Mouse (Mus musculus) embryonic facial prominence, embryonic 15.5 days (tissue): ENCODE measurements at regions not wholly inside any gene's neighbourhood (a gene's known extent, or its start where the extent isn't known, plus 50 kb on each side); places are given as distances from the start of the nearest gene placed in this dataset.

Source experiments
- ATAC-seq: fragments of 200-750 bp; cut with Nextera tagmentation; 2 replicates; pipeline ENCODE4 v1.8.0; 2017; ENCODE audit warnings: low read depth, moderate TSS enrichment; ENCODE audit not compliant: insufficient number of reproducible peaks, low FRiP score, low TSS enrichment
- H3K27ac ChIP-seq: fragments of 300-500 bp; sonication (generic); replicated peaks from 2 replicates; pipeline ENCODE4 v1.5.1; 2015; ENCODE audit warnings: mild to moderate bottlenecking, inconsistent platforms
- H3K27me3 ChIP-seq: fragments of 300-500 bp; sonication (generic); 2 replicates; pipeline ENCODE4 v1.6.1; 2015; ENCODE audit warnings: inconsistent platforms
- H3K36me3 ChIP-seq: fragments of 300-500 bp; sonication (generic); 2 replicates; pipeline ENCODE4 v1.6.1; 2015; ENCODE audit warnings: mild to moderate bottlenecking, inconsistent platforms
- H3K4me1 ChIP-seq: fragments of 300-500 bp; sonication (generic); 2 replicates; pipeline ENCODE4 v1.6.1; 2015; ENCODE audit warnings: inconsistent platforms
- H3K4me2 ChIP-seq: fragments of 300-500 bp; sonication (generic); replicated peaks from 2 replicates; pipeline ENCODE4 v1.6.1; 2015; ENCODE audit warnings: mild to moderate bottlenecking, inconsistent platforms
- H3K4me3 ChIP-seq: fragments of 300-500 bp; sonication (generic); replicated peaks from 2 replicates; pipeline ENCODE4 v1.5.1; 2015; ENCODE audit warnings: mild to moderate bottlenecking, inconsistent platforms
- H3K9ac ChIP-seq: fragments of 300-500 bp; sonication (generic); 2 replicates; pipeline ENCODE4 v1.6.1; 2015; ENCODE audit warnings: inconsistent platforms
- H3K9me3 ChIP-seq: fragments of 300-500 bp; sonication (generic); replicated peaks from 2 replicates; pipeline ENCODE4 v1.6.1; 2016; ENCODE audit warnings: inconsistent platforms
- WGBS: fragments of 180-500 bp; shearing (Covaris S2); methylation state at CpG from one replicate; pipeline ENCODE4 v1.1.7; 2015; 5-methylcytosine and 5-hydroxymethylcytosine counted together

- Histone ChIP-seq H3K4me2 (no peak overlapping the region), H3K4me1 (no peaks in the 10 kb centered on the region), H3K27me3 (no peaks in the 10 kb centered on the region), H3K27ac (no peak overlapping the region), H3K9ac (no peak overlapping the region), H3K36me3 (no peaks in the 10 kb centered on the region), H3K4me3 (no peak overlapping the region), H3K9me3 (no peaks in the 10 kb centered on the region)
- WGBS: 35% methylated on average over 2 of the region's 2 CpGs
- no peak for ATAC-seq
These were observed 57.3 kb upstream of the Eda2r start for GRCm38 (mm10) chrX:97434327-97434726.

- Histone ChIP-seq H3K27ac (no peak overlapping the region), H3K4me1 (no peaks in the 10 kb centered on the region), H3K36me3 (no peaks in the 10 kb centered on the region), H3K4me2 (peak overlapping the region; percentile 33; the same call in 1 of the 2 replicates), H3K9ac (no peak overlapping the region), H3K27me3 (no peaks in the 10 kb centered on the region), H3K9me3 (no peaks in the 10 kb centered on the region), H3K4me3 (peak overlapping the region; percentile 44)
- WGBS: 11% methylated on average over 6 of the region's 6 CpGs
- no peak for ATAC-seq
These were observed 54.4 kb upstream of the Eda2r start for GRCm38 (mm10) chrX:97431391-97431803.
